Mouse (Mus musculus) C2C12 (cell line): ENCODE data around the gene Chrnb4. TPM values are rescaled to one million over a fixed set of nuclear protein-coding genes. Genes with fewer than 3 reads are reported as not detected.

Experiments
- H3K27me3 ChIP-seq: one replicate; pipeline ENCODE4 v1.6.1; 2011; ENCODE audit not compliant: control insufficient read depth, insufficient read depth, insufficient read length
- H3K36me3 ChIP-seq: one replicate; pipeline ENCODE4 v1.6.1; 2011; ENCODE audit not compliant: control insufficient read depth, insufficient read depth
- H3K4me3 ChIP-seq: one replicate; pipeline ENCODE4 v1.5.1; 2011; ENCODE audit warnings: mild to moderate bottlenecking, control low read depth; ENCODE audit not compliant: poor library complexity, insufficient read depth, severe bottlenecking
- H3K79me2 ChIP-seq: one replicate; pipeline ENCODE4 v1.6.1; 2011; ENCODE audit not compliant: control insufficient read depth, insufficient read depth
- H3K79me3 ChIP-seq: one replicate; pipeline ENCODE4 v1.6.1; 2011; ENCODE audit warnings: low read depth, control low read depth
- H3ac ChIP-seq: one replicate; pipeline ENCODE3; 2011; ENCODE audit warnings: low read depth; ENCODE audit not compliant: control insufficient read depth, insufficient read length
- CEBPB ChIP-seq: IDR thresholded peaks from one replicate; pipeline ENCODE4 v1.6.1; 2011; ENCODE audit warnings: low read depth, mild to moderate bottlenecking, control low read depth, moderate library complexity
- CTCF ChIP-seq: IDR thresholded peaks from one replicate; pipeline ENCODE4 v1.5.1; 2011; ENCODE audit not compliant: control insufficient read depth, insufficient read depth, insufficient read length
- FOSL1 ChIP-seq: IDR thresholded peaks from one replicate; pipeline ENCODE4 v1.8.0; 2011; ENCODE audit warnings: mild to moderate bottlenecking, low read length; ENCODE audit not compliant: poor library complexity, insufficient read depth, severe bottlenecking
- MAX ChIP-seq: IDR thresholded peaks from one replicate; pipeline ENCODE4 v1.6.1; 2011; ENCODE audit warnings: mild to moderate bottlenecking, control low read depth
- MYOD1 ChIP-seq: IDR thresholded peaks from one replicate; pipeline ENCODE4 v1.6.1; 2011; ENCODE audit warnings: low read depth; ENCODE audit not compliant: control insufficient read depth, insufficient read length
- MYOG ChIP-seq: IDR thresholded peaks from one replicate; pipeline ENCODE4 v1.6.1; 2011; ENCODE audit not compliant: control insufficient read depth, insufficient read length; ENCODE audit errors: extremely low read depth
- USF1 ChIP-seq: IDR thresholded peaks from one replicate; pipeline ENCODE4 v1.6.1; 2011; ENCODE audit warnings: low read depth, mild to moderate bottlenecking, control low read depth, moderate library complexity
- polyA plus RNA-seq: library from polyadenylated mRNA; unstranded; fragments of >200 nt; fragmentation: generic; extraction: Trizol; gene quantifications from one replicate; pipeline ENCODE4 v1.2.1, GENCODE M21; 2012; ENCODE audit warnings: missing spikeins

The Chrnb4 gene
- polyA plus RNA-seq, 1 experiment: 0.01 TPM

DNA sequence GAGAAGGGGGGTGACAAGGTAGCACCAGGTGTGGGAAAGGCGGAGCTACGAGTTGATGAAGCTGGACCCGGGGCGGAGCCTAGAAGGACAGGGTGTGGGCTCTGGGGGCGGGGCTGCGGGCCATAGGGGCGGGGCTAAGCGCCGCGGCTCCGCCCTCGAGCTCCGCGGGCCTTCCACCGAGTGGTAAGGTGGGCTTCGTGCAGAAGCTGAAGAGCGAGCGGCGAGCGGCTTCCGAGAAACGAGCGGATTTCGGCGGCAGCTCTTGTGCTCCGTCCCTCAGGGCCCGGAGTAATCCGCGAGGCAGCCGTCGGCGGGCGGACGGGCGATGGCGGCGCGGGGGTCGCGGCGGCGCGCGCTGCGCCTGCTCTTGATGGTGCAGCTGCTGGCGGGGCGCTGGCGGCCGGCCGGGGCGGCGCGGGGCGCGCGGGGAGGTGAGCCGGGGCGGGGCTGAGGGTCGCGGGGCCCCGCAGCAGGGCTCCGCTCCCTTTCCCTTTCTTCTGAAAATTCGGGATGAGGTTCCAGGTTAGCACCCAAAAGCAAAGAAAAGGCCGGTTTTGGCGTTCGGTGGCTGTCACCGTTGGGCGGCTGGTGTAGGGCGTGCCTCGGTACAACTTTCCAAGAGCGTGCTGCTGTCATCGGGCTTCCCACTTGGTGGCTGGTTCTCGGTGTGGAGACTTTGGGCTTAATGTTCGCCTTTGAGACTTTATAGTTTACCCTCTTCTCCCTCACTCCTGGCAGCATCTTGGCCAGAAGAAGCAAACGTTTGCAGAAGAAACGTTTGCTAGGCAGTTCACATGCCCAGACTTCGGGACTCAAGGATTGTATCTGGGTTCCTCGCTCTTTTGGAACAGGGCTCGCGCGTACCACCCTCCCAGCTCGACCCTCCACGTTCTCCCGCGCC, 67.0 kb downstream of the Chrnb4 start:
- H3K36me3 ChIP-seq: no peaks in the 10 kb centered on the region
- H3ac ChIP-seq: no peak overlapping the region
- H3K27me3 ChIP-seq: peaks cover 29% of the 10 kb centered on the region
- TF ChIP-seq CTCF (no peak), CEBPB (no peak), FOSL1 (no peak), MAX (no peak), MYOD1 (no peak), USF1 (no peak), MYOG (no peak)
- H3K79me2 ChIP-seq: no peaks in the 10 kb centered on the region
- H3K79me3 ChIP-seq: no peaks in the 10 kb centered on the region
- H3K4me3 ChIP-seq: no peak overlapping the region

- H3K4me3 ChIP-seq: no peak within 1 kb of the TSS
- H3K79me3 ChIP-seq: no peaks in the 10 kb centered on the region
- no peaks in the 10 kb centered on the region for H3K36me3 ChIP-seq
- H3K27me3 ChIP-seq: peaks cover 29% of the 10 kb centered on the region
- TF ChIP-seq CTCF: no peak
- TF ChIP-seq FOSL1: no peak
- no peak for TF ChIP-seq MYOG
- no peak for TF ChIP-seq USF1
- no peak within 1 kb of the TSS for H3ac ChIP-seq
- H3K79me2 ChIP-seq: no peaks in the 10 kb centered on the region
These were observed 67.9 kb downstream of the Chrnb4 start, which contains the start of gene Chrna5 for GRCm38 (mm10) chr9:54980674-54981073. Gene Chrna5, plus strand, starts transcription at chr9:54980880.

Other genes starting within 250 kb of the Chrnb4 start
- gene Ireb2, start 185.0 kb downstream of the Chrnb4 start, polyA plus RNA-seq: 7.8 TPM
- gene Hykk, start 131.5 kb downstream of the Chrnb4 start, polyA plus RNA-seq: 0.08 TPM
- gene Psma4, start 98.0 kb downstream of the Chrnb4 start, polyA plus RNA-seq: 211 TPM
- 0.13 TPM for gene AY074887, start 97.8 kb downstream of the Chrnb4 start, polyA plus RNA-seq
- not detected for gene Chrna5, start 67.9 kb downstream of the Chrnb4 start, polyA plus RNA-seq
- gene Chrna3, start 22.2 kb downstream of the Chrnb4 start, polyA plus RNA-seq: not detected
- 6.3 TPM for gene Ube2q2, start 100.1 kb upstream of the Chrnb4 start, polyA plus RNA-seq
- 26.5 TPM for gene Fbxo22, start 160.1 kb upstream of the Chrnb4 start, polyA plus RNA-seq